Mouse (Mus musculus) liver, embryonic 14.5 days (tissue): Measurements from ENCODE around the gene Ngfr.

ENCODE experiments used
- CTCF ChIP-seq: IDR thresholded peaks from 2 replicates; pipeline ENCODE4 v1.5.1; 2016; ENCODE audit warnings: antibody characterized with exemption, low read depth, control low read depth
- EP300 ChIP-seq: IDR thresholded peaks from 2 replicates; pipeline ENCODE4 v1.6.1; 2016; ENCODE audit warnings: antibody characterized with exemption, low read depth

DNA sequence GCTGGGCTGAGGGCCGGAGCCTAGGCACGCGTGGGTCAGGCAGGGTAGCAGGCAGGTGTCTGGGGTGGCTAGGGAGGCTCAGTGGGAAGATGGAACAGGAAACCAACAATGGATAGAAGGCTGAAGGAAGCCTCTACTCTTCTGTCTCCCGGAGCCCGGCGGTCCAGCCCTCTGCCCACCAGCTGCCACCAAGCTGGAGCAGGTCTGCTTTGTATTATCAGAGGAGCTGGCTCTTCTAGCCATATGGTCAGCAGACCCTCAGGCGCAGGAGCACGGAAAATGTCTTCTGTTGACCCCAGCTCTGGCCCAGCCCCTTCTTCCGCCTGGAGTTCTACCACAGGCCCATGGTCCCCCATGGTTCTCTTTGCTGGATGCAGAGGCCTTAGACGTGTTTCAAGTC is 22.2 kb downstream of the Ngfr start:
- no peak for TF ChIP-seq CTCF
- TF ChIP-seq EP300 = no peak
